Mouse (Mus musculus) neural tube, embryonic 13.5 days (tissue): ENCODE data around the gene Wdr6. TPM values are rescaled to one million over a fixed set of nuclear protein-coding genes. Genes with fewer than 3 reads are reported as not detected.

ENCODE experiments used
- ATAC-seq: fragments of 200-750 bp; cut with Nextera tagmentation; 2 replicates; pipeline ENCODE4 v1.8.0; 2017; ENCODE audit warnings: low read depth, mild to moderate bottlenecking, moderate TSS enrichment, moderate library complexity
- H3K27ac ChIP-seq: fragments of 300-500 bp; sonication (generic); replicated peaks from 2 replicates; pipeline ENCODE4 v1.5.1; 2015; ENCODE audit warnings: moderate library complexity, mild to moderate bottlenecking, inconsistent platforms
- H3K27me3 ChIP-seq: fragments of 300-500 bp; sonication (generic); 2 replicates; pipeline ENCODE4 v1.6.1; 2015; ENCODE audit warnings: mild to moderate bottlenecking, inconsistent platforms
- H3K36me3 ChIP-seq: fragments of 300-500 bp; sonication (generic); 2 replicates; pipeline ENCODE4 v1.6.1; 2015; ENCODE audit warnings: mild to moderate bottlenecking, inconsistent platforms
- H3K4me1 ChIP-seq: fragments of 300-500 bp; sonication (generic); replicated peaks from 2 replicates; pipeline ENCODE4 v1.6.1; 2015; ENCODE audit warnings: inconsistent platforms
- H3K4me2 ChIP-seq: fragments of 300-500 bp; sonication (generic); 2 replicates; pipeline ENCODE4 v1.6.1; 2015; ENCODE audit warnings: inconsistent platforms, mild to moderate bottlenecking, moderate library complexity
- H3K4me3 ChIP-seq: fragments of 300-500 bp; sonication (generic); 2 replicates; pipeline ENCODE4 v1.5.1; 2015; ENCODE audit warnings: mild to moderate bottlenecking, inconsistent platforms
- H3K9ac ChIP-seq: fragments of 300-500 bp; sonication (generic); 2 replicates; pipeline ENCODE4 v1.6.1; 2015; ENCODE audit warnings: moderate library complexity, mild to moderate bottlenecking, inconsistent platforms
- H3K9me3 ChIP-seq: fragments of 300-500 bp; sonication (generic); 2 replicates; pipeline ENCODE4 v1.6.1; 2016; ENCODE audit warnings: inconsistent platforms
- WGBS: fragments of 180-500 bp; shearing (Covaris S2); methylation state at CpG from one replicate; pipeline ENCODE4 v1.1.7; 2015; 5-methylcytosine and 5-hydroxymethylcytosine counted together
- polyA plus RNA-seq: library from polyadenylated mRNA; unstranded; fragments of >200 nt; fragmentation: Nextera tagmentation; extraction: Ambion mirVana; gene quantifications from 2 replicates; pipeline ENCODE4 v1.2.1, GENCODE M21; 2015

Gene Wdr6
- polyA plus RNA-seq, 1 experiment from 2014 or later, result 254 TPM

DNA sequence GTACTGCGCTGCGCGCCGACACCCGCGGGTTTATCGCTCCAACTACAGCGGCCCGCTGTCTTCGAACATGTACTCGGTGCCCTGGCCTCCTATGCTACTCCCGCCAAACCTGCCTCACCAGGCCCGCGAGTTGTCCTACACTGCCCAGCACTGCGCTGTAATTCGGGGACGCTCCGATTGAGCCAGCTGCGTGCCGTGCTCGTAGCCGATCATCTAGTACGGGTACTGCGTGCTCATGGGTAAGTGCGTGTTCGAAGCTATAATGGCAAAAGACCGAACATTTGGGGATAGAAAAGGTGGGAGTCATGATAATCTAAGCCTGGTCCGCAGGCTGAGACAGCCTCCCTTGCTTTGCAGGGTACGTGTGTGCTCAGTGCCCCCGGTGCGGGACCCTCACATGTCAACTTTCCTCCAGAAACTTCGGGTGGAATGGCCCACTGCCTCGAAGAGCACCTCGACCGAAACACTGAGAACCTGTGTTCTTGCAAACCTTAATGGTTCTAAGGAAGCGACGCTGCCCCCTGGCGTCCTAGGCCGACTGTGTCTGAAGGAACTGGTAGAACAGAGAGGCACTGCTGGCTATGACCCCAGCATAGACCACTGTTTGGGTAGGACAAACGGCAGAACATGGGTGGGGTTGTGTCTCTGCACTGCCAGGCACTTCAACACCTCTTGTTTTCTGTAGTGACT lies 8.2 kb downstream of the Wdr6 start:
- WGBS, result 2% methylated on average over 40 of the region's 40 CpGs

DNA sequence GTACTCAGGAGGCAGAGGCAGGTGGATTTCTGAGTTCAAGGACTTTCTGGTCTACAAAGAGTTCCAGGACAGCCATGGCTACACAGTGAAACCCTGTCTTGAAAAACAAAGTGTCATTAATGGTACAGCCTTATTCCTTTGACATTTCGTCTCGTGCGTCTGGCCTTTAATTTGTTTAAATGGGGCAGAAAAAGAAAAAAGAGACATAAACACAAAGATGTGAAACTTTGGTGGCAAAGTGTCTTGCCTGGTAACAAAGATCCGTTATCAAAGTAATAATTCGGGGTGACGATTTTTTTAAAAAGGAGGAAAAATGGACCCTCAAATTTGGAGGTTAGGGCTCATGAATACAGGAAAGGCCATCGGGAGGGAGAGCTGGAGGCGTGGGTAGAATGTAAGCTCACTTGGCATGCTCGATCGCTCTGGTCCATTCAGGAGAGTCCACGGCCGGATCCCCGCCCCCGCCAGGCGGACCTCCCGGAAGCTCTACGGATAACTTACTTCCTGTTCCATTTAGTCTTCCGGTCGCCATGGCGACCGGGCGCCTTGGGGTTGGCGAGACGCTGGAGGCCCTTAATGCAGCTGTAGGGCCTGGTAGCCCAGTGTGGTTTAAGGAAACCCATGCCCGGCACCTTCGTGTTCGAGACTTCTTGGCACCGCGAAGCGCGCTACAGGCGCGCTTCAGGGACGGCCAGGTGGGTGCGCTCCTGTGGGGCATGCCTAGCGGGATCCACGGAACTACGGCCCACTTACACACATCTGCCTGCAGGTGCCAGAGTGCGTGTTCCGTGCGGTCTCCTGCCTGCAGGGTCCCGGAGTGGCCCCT lies 8.9 kb downstream of the Wdr6 start, which contains the start of gene Dalrd3:
Gene Dalrd3 (plus strand): TSS at position 506 of the 826 bp plus-strand sequence.
- peaks cover 55% of the 10 kb centered on the region for H3K36me3 ChIP-seq
- H3K4me3 ChIP-seq, result peak within 1 kb of the TSS; percentile 67
- no peaks in the 10 kb centered on the region for H3K27me3 ChIP-seq
- peak within 1 kb of the TSS; percentile 77 for H3K27ac ChIP-seq
- peak within 1 kb of the TSS; percentile 98 for H3K4me2 ChIP-seq
- peak; percentile 58 for ATAC-seq
- peak within 1 kb of the TSS; percentile 75 for H3K9ac ChIP-seq
- no peaks in the 10 kb centered on the region for H3K9me3 ChIP-seq
- WGBS, result 6% methylated on average over 42 of the region's 42 CpGs
- H3K4me1 ChIP-seq, result peaks cover 64% of the 10 kb centered on the region

More for the DNA sequence above, 8.2 kb downstream of the Wdr6 start:
- Histone ChIP-seq H3K4me2 (peak overlapping the region; percentile 98), H3K4me1 (peaks cover 70% of the 10 kb centered on the region), H3K9me3 (no peaks in the 10 kb centered on the region), H3K36me3 (peaks cover 55% of the 10 kb centered on the region), H3K27me3 (no peaks in the 10 kb centered on the region), H3K4me3 (peak overlapping the region; percentile 67), H3K9ac (peak overlapping the region; percentile 75), H3K27ac (peak overlapping the region; percentile 77)
- ATAC-seq, result no peak; the same call in 1 of the 2 replicates

DNA sequence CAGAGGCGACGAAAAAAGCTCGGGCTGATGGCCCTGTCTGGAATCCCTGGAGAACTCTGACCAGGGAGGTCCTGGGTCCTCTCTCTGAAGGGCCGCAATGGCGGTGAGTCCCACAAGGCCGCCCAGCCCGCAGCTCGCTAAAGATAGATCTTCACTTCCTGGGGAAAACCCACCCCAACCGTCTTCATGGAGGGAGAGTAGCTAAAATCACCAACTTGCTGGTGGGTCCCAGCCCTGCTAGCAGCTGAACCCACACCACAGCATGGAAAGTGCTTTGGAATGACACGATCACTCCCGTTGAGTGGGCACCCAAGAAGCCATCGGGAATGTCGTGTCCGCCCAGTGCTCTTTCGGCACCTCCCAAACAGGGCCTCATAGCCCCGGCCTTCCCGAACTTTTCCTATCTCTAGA lies 10.0 kb downstream of the Wdr6 start:
- peak overlapping the region; percentile 82 for H3K9ac ChIP-seq
- peak overlapping the region; percentile 93 for H3K4me2 ChIP-seq
- 81% methylated on average over 17 of the region's 17 CpGs for WGBS
- H3K27me3 ChIP-seq, result no peaks in the 10 kb centered on the region
- H3K9me3 ChIP-seq, result no peaks in the 10 kb centered on the region
- peaks cover 53% of the 10 kb centered on the region for H3K4me1 ChIP-seq
- H3K4me3 ChIP-seq, result peak overlapping the region; percentile 71
- no peak for ATAC-seq
- peaks cover 55% of the 10 kb centered on the region for H3K36me3 ChIP-seq
- H3K27ac ChIP-seq, result no peak overlapping the region

DNA sequence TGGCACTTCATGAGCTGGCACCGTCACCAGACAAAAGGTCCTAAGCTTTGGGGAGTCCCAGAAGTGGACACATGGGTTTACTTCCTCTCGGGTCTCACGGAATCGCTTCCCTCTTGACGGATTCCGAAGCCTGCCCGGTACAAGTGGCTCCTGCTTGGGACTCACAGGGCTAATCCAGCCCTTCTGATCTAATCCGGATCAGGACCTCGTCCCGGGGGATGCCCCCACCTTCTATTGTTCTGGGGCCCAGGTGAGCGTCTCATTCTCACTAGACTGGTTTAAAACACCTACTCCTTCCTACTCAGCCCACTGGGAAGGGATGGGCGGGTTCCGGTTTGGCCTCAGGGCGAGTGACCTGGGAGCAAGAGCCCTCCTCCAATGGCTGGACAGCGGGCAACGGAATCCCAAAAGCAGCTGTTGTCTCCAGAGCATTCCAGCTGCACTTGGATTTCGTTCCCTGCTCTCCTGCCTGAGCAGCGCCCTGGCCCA lies 10.6 kb downstream of the Wdr6 start:
- H3K4me2 ChIP-seq, result peak overlapping the region; percentile 93
- peaks cover 48% of the 10 kb centered on the region for H3K4me1 ChIP-seq
- peak overlapping the region; percentile 71 for H3K4me3 ChIP-seq
- H3K27me3 ChIP-seq, result no peaks in the 10 kb centered on the region
- WGBS, result 9% methylated on average over 18 of the region's 18 CpGs
- ATAC-seq, result no peak
- peak overlapping the region; percentile 82 for H3K9ac ChIP-seq
- H3K9me3 ChIP-seq, result no peaks in the 10 kb centered on the region
- peak overlapping the region; percentile 96 for H3K27ac ChIP-seq
- peaks cover 55% of the 10 kb centered on the region for H3K36me3 ChIP-seq

DNA sequence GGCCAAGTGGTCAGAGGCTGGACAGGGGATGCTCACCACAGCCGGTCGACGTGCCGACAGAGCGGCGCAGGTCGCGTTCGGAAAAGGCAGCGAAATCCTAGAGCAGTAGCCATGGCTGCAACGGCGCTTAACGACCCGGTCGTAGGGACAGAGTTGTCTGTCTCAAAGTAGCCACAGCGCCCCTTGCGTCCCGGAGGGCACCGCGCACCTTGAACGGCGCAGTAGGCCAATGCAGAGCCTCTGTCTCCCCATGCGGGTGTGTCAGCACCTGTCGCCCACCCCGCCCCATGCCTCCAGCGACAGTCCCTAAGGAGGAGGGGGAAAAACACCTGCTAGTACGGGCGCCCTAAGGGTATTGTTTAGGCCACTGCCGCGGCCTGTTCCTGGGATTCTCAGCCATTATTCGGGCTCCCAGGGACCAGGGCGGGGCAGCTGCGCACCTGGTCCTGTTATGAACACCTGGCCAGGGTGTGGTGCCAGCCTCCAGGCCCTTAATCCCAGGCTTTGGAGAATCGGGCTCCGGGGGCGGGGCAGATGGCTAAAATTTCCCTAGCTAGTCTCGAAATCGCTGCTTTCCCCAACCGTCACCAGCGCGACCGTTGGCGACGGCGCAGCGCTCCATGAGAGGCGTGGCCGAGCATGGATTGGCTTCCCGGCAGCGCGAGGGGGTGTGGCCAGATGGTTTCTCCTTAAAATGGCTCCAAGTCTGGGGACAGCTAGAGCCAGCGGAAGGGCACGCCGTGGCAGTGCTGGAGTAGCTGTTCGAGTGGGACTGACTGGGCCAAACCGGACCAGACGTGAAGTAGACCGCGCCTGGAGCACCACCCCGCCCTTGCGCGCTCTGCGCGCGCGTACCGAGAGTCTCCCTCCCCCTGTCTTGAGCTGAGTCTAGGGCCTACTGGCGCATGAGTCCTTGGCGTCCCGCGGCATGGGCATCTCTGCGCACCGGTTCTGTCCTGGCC lies 11.4 kb downstream of the Wdr6 start, which contains the start of gene Ndufaf3:
Gene Ndufaf3 (minus strand): TSS at position 620 of the 962 bp plus-strand sequence.
- H3K27me3 ChIP-seq, result no peaks in the 10 kb centered on the region
- peak within 1 kb of the TSS; percentile 71 for H3K4me3 ChIP-seq
- peaks cover 49% of the 10 kb centered on the region for H3K4me1 ChIP-seq
- ATAC-seq, result peak; percentile 87
- H3K9ac ChIP-seq, result peak within 1 kb of the TSS; percentile 82
- H3K36me3 ChIP-seq, result peaks cover 53% of the 10 kb centered on the region
- H3K4me2 ChIP-seq, result peak within 1 kb of the TSS; percentile 93
- under 1% methylated on average over 73 of the region's 73 CpGs for WGBS
- H3K27ac ChIP-seq, result peak within 1 kb of the TSS; percentile 96
- H3K9me3 ChIP-seq, result no peaks in the 10 kb centered on the region

DNA sequence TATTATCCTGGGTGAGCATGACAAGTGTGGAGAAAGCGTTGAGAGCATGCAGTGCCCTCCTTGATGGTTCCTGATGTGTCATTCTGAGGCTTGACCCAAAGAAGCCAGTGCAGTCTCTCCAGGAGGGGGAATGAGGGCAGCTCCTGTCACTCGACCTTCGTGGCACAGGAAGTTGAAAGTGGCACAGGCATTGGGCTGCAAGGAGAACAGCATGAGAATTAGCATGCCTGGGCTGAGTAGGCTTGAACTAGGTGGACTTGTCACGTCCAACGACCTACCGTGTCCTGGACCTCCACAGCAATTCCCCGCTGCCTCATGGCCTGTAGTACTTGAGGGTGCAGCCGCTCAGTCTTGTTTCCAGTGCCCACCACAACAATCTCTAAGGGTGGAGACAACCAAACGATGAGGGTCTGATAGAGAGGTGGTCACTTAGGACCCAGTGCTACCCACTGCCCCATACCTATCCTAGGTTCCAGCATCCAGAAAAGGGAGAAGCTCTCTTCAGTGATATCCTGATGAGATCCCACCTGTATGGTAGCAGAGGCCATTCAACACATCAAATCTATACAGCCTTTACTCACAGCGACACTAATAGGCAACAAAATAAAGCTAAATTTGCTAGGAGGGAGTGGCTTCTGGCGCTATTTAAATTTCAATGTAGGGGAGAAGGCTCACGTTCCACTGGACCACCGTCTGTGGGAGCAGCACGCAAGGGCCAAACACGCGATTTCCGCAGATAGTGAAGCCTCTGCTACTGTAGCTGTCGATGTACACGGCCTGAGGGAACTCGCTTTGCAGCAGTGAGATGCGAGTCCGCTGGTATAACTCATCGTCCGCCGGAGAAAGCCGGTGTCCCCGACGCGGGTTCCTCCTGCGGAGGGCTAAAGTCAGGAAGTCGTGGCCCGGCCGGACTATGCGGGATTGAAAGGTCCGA lies 12.4 kb downstream of the Wdr6 start:
- WGBS, result 13% methylated on average over 35 of the region's 35 CpGs
- peaks cover 59% of the 10 kb centered on the region for H3K4me1 ChIP-seq
- H3K9me3 ChIP-seq, result no peaks in the 10 kb centered on the region
- peak overlapping the region; percentile 93 for H3K4me2 ChIP-seq
- H3K27me3 ChIP-seq, result no peaks in the 10 kb centered on the region
- peak overlapping the region; percentile 71 for H3K4me3 ChIP-seq
- peaks cover 50% of the 10 kb centered on the region for H3K36me3 ChIP-seq
- peak overlapping the region; percentile 82 for H3K9ac ChIP-seq
- ATAC-seq, result peak; percentile 0; the same call in 1 of the 2 replicates
- H3K27ac ChIP-seq, result peak overlapping the region; percentile 96

DNA sequence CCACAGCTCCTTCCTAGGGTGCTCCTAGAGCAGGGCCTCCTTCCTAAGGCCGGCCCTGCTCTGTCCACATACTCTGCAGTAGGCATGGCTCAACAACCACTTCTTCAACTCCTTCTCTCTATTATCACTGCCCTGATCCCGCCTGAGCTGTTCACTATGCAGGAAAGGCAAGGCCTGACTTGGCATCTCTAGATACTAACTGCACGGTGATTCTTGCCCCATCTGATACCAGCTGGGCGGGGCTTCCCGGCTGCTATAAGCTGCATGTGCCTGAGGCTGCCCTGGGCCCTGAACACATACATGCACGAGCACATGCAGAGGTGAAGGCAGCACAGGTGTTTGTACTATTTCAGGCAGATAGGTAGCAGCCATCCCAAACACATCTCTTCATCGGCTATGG lies 14.4 kb downstream of the Wdr6 start:
- H3K4me2 ChIP-seq, result no peak overlapping the region
- no peak for ATAC-seq
- H3K9me3 ChIP-seq, result no peaks in the 10 kb centered on the region
- H3K4me1 ChIP-seq, result peaks cover 48% of the 10 kb centered on the region
- no peaks in the 10 kb centered on the region for H3K27me3 ChIP-seq
- no peak overlapping the region for H3K9ac ChIP-seq
- no peak overlapping the region for H3K4me3 ChIP-seq
- H3K36me3 ChIP-seq, result peaks cover 49% of the 10 kb centered on the region
- 92% methylated on average over 7 of the region's 7 CpGs for WGBS
- no peak overlapping the region for H3K27ac ChIP-seq

DNA sequence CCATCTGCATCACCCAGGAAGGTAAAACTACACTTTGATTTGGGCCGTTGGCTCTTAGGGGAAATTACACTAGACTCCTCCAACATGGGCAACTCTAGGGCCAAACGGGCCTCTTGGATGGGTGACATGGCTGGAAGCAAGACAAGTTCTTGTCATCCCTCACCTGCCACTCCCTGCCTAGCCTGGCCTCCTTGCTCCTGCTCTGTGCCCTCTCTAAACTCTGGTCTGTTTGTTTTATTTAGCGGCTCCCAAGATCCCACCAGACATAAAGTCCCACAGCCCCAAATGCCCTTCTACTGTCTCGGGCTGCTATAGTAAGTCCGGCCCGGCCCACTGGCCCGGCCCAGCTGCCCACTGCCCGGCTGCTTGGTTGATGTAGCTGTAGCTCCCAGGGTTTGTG lies 14.9 kb downstream of the Wdr6 start:
- Histone ChIP-seq H3K27me3 (no peaks in the 10 kb centered on the region), H3K4me3 (no peak overlapping the region), H3K9me3 (no peaks in the 10 kb centered on the region), H3K27ac (no peak overlapping the region), H3K36me3 (peaks cover 53% of the 10 kb centered on the region), H3K9ac (no peak overlapping the region), H3K4me2 (no peak overlapping the region), H3K4me1 (peaks cover 45% of the 10 kb centered on the region)
- WGBS, result 93% methylated on average over 8 of the region's 8 CpGs
- ATAC-seq, result no peak

DNA sequence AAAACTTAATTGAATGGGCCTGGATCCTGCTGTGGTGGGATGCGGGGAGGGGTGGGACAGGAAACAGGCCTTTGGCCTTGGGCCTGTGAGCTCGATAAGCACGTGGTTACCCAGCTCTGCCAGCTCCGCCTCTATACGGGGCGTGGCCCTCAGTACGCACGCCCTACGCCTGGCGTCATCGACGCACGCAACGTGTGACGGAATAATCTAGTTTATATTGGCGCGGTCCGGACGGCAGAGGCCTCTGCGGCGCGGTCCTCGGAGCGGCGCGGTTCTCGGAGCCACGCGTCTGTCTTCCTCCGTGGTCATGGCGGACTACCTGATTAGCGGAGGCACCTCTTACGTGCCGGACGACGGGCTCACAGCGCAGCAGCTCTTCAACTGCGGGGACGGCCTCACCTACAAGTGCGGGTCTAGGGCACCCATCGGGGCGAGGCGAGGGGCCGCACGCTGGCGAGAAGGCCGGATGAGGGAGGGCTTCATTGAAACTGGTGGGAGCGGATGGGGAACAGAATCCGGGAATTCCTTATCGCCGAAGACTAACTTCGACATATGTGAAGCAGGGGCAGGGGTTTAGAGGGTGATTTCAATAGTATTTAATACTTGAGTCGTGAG lies 18.2 kb downstream of the Wdr6 start, which contains the start of gene Impdh2:
Gene Impdh2 (plus strand): TSS at position 60 of the 615 bp plus-strand sequence.
- Histone ChIP-seq H3K4me2 (peak within 1 kb of the TSS; percentile 84), H3K4me3 (peak within 1 kb of the TSS; percentile 57), H3K27me3 (no peaks in the 10 kb centered on the region), H3K36me3 (peaks cover 79% of the 10 kb centered on the region), H3K27ac (peak within 1 kb of the TSS; percentile 75), H3K9me3 (no peaks in the 10 kb centered on the region), H3K4me1 (peaks cover 21% of the 10 kb centered on the region), H3K9ac (peak within 1 kb of the TSS; percentile 80)
- under 1% methylated on average over 53 of the region's 53 CpGs for WGBS
- peak; percentile 99 for ATAC-seq

DNA sequence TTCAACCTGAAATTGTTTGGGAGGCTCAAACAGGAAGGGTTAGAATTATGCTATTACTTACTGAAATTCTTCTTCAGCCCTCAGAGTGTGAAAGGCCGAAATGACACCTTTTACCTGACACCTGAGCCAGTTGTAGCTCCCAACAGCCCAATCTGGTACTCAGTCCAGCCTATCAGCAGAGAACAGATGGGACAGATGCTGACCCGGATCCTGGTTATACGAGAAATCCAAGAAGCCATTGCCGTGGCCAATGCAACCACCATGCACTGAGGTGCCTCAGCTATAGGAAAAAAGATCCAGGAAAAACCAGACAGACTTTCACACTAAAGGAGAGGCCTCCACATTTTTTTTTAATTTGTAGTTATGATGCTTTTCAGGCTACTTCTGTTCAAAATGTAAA lies 19.4 kb downstream of the Wdr6 start:
- H3K27ac ChIP-seq, result no peak overlapping the region
- H3K9me3 ChIP-seq, result no peaks in the 10 kb centered on the region
- no peak for ATAC-seq
- peaks cover 77% of the 10 kb centered on the region for H3K36me3 ChIP-seq
- no peaks in the 10 kb centered on the region for H3K27me3 ChIP-seq
- peaks cover 20% of the 10 kb centered on the region for H3K4me1 ChIP-seq
- no peak overlapping the region for H3K4me2 ChIP-seq
- no peak overlapping the region for H3K9ac ChIP-seq
- H3K4me3 ChIP-seq, result no peak overlapping the region
- WGBS, result 90% methylated on average over 4 of the region's 4 CpGs
